Mouse (Mus musculus): ENCODE data around the gene Ccer2. TPM values are rescaled to one million over a fixed set of nuclear protein-coding genes. Genes with fewer than 3 reads are reported as not detected.

The Ccer2 gene
- polyA plus RNA-seq, 1 experiment: not detected

- Histone ChIP-seq H3K4me1 (ENCODE audit: control insufficient read depth, insufficient read depth, insufficient read length) (peaks cover 50% of the 10 kb centered on the region), H3K4me3 (ENCODE audit: extremely low read depth, insufficient read depth, insufficient read length) (no peak overlapping the region), H3K27me3 (ENCODE audit: control insufficient read depth, insufficient read depth, low read length) (no peaks in the 10 kb centered on the region), H3K36me3 (ENCODE audit: control insufficient read depth, insufficient read depth, low read length) (no peaks in the 10 kb centered on the region), H3K27ac (ENCODE audit: insufficient read depth, low read length) (no peak overlapping the region)
- WGBS: 59% methylated on average over 5 of the region's 5 CpGs
- TF ChIP-seq CTCF (IDR thresholded peaks at IDR 0.05; ENCODE audit: extremely low read depth, insufficient read depth, insufficient read length, insufficient replicate concordance) (no peak), POLR2A (IDR thresholded peaks at IDR 0.05; ENCODE audit: low read depth, low read length) (no peak)
- no peak for DNase-seq (ENCODE audit: low read depth in 1 of 2, low spot score in 2 of 2)
These were observed 29.2 kb downstream of the Ccer2 start for GRCm38 (mm10) chr7:28785161-28785560.

GRCm38 (mm10) chr7:28787884-28788283, 31.9 kb downstream of the Ccer2 start:
- Histone ChIP-seq H3K4me3 (ENCODE audit: extremely low read depth, insufficient read depth, insufficient read length) (no peak overlapping the region; the same call in 1 of the 2 replicates), H3K27ac (ENCODE audit: insufficient read depth, low read length) (peak overlapping the region; percentile 88), H3K4me1 (ENCODE audit: control insufficient read depth, insufficient read depth, insufficient read length) (peaks cover 51% of the 10 kb centered on the region), H3K36me3 (ENCODE audit: control insufficient read depth, insufficient read depth, low read length) (no peaks in the 10 kb centered on the region), H3K27me3 (ENCODE audit: control insufficient read depth, insufficient read depth, low read length) (no peaks in the 10 kb centered on the region)
- 61% methylated on average over 9 of the region's 9 CpGs for WGBS
- no peak for TF ChIP-seq CTCF (IDR thresholded peaks at IDR 0.05; ENCODE audit: extremely low read depth, insufficient read depth, insufficient read length, insufficient replicate concordance)
- TF ChIP-seq POLR2A (IDR thresholded peaks at IDR 0.05; ENCODE audit: low read depth, low read length): no peak
- DNase-seq (ENCODE audit: low read depth in 1 of 2, low spot score in 2 of 2): peak in 1 of 2 experiments; percentile 48

DNA sequence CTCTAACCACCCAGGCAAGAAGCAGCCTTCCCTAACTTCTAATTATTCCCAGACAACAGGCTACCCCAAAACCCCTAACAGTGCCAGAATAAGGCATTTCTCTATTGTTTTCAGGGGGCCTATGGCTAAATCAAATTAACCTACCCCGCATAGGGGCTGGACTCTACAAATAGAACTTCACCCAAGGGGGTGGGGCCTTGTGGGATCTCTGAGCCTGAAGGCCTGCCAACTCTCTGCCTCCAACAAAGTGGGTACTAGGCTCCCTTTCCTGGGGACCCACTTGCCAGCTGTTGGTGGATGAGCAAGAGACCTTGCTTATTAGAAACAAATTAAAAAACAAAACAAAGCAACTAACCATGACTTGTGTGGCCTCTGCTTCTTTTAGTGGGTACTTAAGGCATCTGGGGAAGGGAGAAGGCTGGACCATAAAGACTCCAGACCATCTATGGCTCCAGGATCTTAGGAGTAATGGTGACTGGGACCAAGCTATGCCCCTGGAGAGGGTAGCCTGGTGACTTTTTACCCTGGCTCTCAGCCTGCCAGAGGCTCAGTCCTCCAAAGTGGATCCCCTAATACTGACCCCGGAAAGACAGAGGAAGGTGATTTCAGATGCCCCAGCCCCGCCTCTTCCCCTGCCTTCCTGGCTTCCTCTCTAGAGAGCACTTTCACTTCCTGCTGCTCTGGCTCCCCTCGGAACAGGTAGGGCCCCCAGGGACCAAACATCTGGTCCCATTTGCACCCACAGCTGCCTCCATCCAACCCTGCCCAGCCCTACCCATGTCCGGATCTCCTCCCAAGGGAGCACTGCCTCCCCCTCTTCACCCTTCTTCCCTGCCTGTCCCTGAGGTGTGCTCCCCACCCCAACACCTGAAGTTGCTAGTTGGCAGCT, 32.6 kb downstream of the Ccer2 start, which contains the start of gene Rinl:
TSS of gene Rinl (plus strand) at position 663 of the 889 bp plus-strand sequence.
- H3K4me3 ChIP-seq (ENCODE audit: extremely low read depth, insufficient read depth, insufficient read length): peak within 1 kb of the TSS; percentile 55
- H3K27me3 ChIP-seq (ENCODE audit: control insufficient read depth, insufficient read depth, low read length): no peaks in the 10 kb centered on the region
- H3K27ac ChIP-seq (ENCODE audit: insufficient read depth, low read length): peak within 1 kb of the TSS; percentile 88
- DNase-seq (ENCODE audit: low read depth in 1 of 2, low spot score in 2 of 2): peak; percentile 72 to 92
- TF ChIP-seq POLR2A (IDR thresholded peaks at IDR 0.05; ENCODE audit: low read depth, low read length): peak; percentile 44; the same call in 1 of the 2 replicates
- no peak for TF ChIP-seq CTCF (IDR thresholded peaks at IDR 0.05; ENCODE audit: extremely low read depth, insufficient read depth, insufficient read length, insufficient replicate concordance)
- H3K36me3 ChIP-seq (ENCODE audit: control insufficient read depth, insufficient read depth, low read length): no peaks in the 10 kb centered on the region
- H3K4me1 ChIP-seq (ENCODE audit: control insufficient read depth, insufficient read depth, insufficient read length): peaks cover 51% of the 10 kb centered on the region
- 10% methylated on average over 5 of the region's 5 CpGs for WGBS

GRCm38 (mm10) chr7:28789235-28789634, 33.3 kb downstream of the Ccer2 start:
- no peak for TF ChIP-seq POLR2A (IDR thresholded peaks at IDR 0.05; ENCODE audit: low read depth, low read length)
- WGBS: 55% methylated on average over 3 of the region's 3 CpGs
- H3K36me3 ChIP-seq (ENCODE audit: control insufficient read depth, insufficient read depth, low read length): no peaks in the 10 kb centered on the region
- peak overlapping the region; percentile 88 for H3K27ac ChIP-seq (ENCODE audit: insufficient read depth, low read length)
- peaks cover 51% of the 10 kb centered on the region for H3K4me1 ChIP-seq (ENCODE audit: control insufficient read depth, insufficient read depth, insufficient read length)
- DNase-seq (ENCODE audit: low read depth in 1 of 2, low spot score in 2 of 2): no peak
- H3K27me3 ChIP-seq (ENCODE audit: control insufficient read depth, insufficient read depth, low read length): no peaks in the 10 kb centered on the region
- H3K4me3 ChIP-seq (ENCODE audit: extremely low read depth, insufficient read depth, insufficient read length): peak overlapping the region; percentile 55

GRCm38 (mm10) chr7:28790066-28790806, 34.3 kb downstream of the Ccer2 start:
- TF ChIP-seq CTCF (IDR thresholded peaks at IDR 0.05; ENCODE audit: extremely low read depth, insufficient read depth, insufficient read length, insufficient replicate concordance): no peak
- no peak for TF ChIP-seq POLR2A (IDR thresholded peaks at IDR 0.05; ENCODE audit: low read depth, low read length)
- Histone ChIP-seq H3K27me3 (ENCODE audit: control insufficient read depth, insufficient read depth, low read length) (no peaks in the 10 kb centered on the region), H3K27ac (ENCODE audit: insufficient read depth, low read length) (peak overlapping the region; percentile 88), H3K36me3 (ENCODE audit: control insufficient read depth, insufficient read depth, low read length) (no peaks in the 10 kb centered on the region), H3K4me3 (ENCODE audit: extremely low read depth, insufficient read depth, insufficient read length) (no peak overlapping the region), H3K4me1 (ENCODE audit: control insufficient read depth, insufficient read depth, insufficient read length) (peaks cover 47% of the 10 kb centered on the region)
- DNase-seq (ENCODE audit: low read depth in 1 of 2, low spot score in 2 of 2): no peak
- 78% methylated on average over 8 of the region's 8 CpGs for WGBS

- no peaks in the 10 kb centered on the region for H3K27me3 ChIP-seq (ENCODE audit: control insufficient read depth, insufficient read depth, low read length)
- H3K4me1 ChIP-seq (ENCODE audit: control insufficient read depth, insufficient read depth, insufficient read length): peaks cover 50% of the 10 kb centered on the region
- peak overlapping the region; percentile 86 for H3K27ac ChIP-seq (ENCODE audit: insufficient read depth, low read length)
- DNase-seq (ENCODE audit: low read depth in 1 of 2, low spot score in 2 of 2): no peak
- H3K4me3 ChIP-seq (ENCODE audit: extremely low read depth, insufficient read depth, insufficient read length): no peak overlapping the region
- no peaks in the 10 kb centered on the region for H3K36me3 ChIP-seq (ENCODE audit: control insufficient read depth, insufficient read depth, low read length)
- TF ChIP-seq POLR2A (IDR thresholded peaks at IDR 0.05; ENCODE audit: low read depth, low read length) (no peak), CTCF (IDR thresholded peaks at IDR 0.05; ENCODE audit: extremely low read depth, insufficient read depth, insufficient read length, insufficient replicate concordance) (no peak)
These were observed 35.7 kb downstream of the Ccer2 start for GRCm38 (mm10) chr7:28791706-28792105.

Measured in spleen, adult 2 months (tissue).